Mouse (Mus musculus) brain, embryonic 14.5 days (tissue): ENCODE data around the gene Toe1. TPM values are rescaled to one million over a fixed set of nuclear protein-coding genes. Genes with fewer than 3 reads are reported as not detected.

Source experiments
- DNase-seq: peaks from one replicate; pipeline ENCODE4 v3.0.0-alpha.2; 2011; ENCODE audit warnings: low read depth
- CTCF ChIP-seq: fragments of 200-500 bp; IDR thresholded peaks from 2 replicates; pipeline ENCODE4 v1.5.1; 2012; ENCODE audit warnings: inconsistent platforms, mild to moderate bottlenecking, moderate library complexity, borderline replicate concordance; ENCODE audit not compliant: insufficient read depth, insufficient read length; ENCODE audit errors: extremely low read depth
- POLR2A ChIP-seq: fragments of 200-500 bp; IDR thresholded peaks from 2 replicates; pipeline ENCODE4 v1.6.1; 2012; ENCODE audit warnings: mild to moderate bottlenecking, inconsistent platforms, borderline replicate concordance; ENCODE audit not compliant: poor library complexity, insufficient read depth, insufficient read length, severe bottlenecking; ENCODE audit errors: extremely low read depth
- polyA plus RNA-seq: library from polyadenylated mRNA; depleted of rRNA; stranded (reverse); fragments of >200 nt; gene quantifications from 2 replicates; pipeline ENCODE4 v1.2.3, GENCODE M21; 2012; rRNA removed

The Toe1 gene
- polyA plus RNA-seq, 1 experiment = 34.3 TPM

DNA sequence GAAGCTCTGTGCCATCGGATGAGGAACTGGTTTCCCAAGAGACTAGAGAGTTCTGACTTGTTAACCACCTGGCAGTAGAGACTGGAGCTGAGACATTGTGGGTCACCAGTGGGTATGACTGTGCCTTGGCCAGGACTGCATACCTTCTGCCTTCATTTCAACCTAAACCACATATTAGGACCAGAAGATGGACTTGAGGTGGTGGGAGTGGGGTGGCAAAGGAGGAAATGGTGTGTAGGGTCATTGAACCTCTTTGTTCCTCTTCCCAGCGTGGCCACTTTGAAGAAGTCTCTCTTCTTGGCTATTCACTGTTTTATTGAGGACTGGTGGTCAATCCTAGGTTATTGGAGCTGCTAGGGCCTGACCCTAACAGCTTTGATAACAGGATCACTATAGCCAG lies 26.1 kb downstream of the Toe1 start:
- no peak for DNase-seq
- TF ChIP-seq POLR2A (no peak), CTCF (no peak)

DNA sequence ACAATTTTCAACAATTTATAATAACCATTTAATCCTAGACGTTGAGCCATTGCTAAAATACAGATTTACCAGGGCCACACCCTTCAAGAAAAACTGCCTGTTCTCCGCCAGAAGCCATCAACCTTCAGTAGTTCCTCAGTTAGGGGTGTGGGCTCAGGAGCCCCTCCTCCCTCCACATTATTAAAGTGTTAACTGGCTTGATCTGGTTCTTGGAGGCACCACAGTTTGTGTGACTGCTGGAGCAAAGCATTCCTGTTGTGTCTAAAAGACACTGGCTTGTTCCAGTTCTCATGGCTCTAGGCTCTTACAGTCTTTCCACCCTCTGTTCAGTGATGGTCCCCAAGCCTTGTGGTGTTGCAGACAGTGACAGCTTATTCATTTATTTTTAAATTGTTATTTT lies 26.9 kb downstream of the Toe1 start:
- no peak for DNase-seq
- TF ChIP-seq CTCF (no peak), POLR2A (no peak)

DNA sequence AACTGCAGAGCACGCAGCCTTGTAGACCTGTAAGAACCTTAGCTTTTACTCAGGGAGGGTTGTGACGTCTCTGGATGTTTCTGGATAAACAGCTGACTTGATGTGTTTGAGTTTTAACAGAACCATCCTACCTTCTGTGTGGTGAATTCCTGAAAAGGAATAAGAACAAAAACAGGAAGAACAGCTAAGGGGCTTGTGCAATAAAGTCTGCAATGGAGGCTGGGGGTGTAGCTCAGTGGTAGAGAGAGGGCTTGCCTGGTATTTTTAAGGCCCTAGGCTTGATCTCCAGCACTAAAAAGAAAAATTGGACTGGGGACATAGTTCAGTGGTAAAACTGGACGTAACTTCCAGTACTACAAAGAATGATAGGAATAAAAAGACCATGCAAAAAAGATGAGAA lies 30.4 kb downstream of the Toe1 start:
- TF ChIP-seq CTCF (no peak), POLR2A (no peak)
- no peak for DNase-seq

DNA sequence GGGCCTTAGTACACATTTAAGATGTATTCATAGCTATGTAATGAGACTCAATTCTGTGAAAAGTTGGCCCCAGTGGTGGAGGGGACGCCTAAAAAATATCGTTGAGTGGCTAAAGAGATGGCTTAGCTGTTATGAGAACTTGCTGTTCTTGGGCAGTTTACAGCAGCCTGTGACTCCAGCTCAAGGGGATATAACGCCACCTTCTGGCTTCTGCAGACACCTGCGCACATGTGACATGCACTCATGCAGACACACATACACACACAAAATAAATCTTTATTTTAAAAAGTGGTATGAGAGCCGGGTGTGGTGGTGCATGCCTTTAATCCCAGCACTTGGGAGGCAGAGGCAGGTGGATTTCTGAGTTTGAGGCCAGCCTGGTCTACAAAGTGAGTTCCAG lies 31.0 kb downstream of the Toe1 start:
- no peak for TF ChIP-seq POLR2A
- TF ChIP-seq CTCF = no peak
- DNase-seq = no peak

DNA sequence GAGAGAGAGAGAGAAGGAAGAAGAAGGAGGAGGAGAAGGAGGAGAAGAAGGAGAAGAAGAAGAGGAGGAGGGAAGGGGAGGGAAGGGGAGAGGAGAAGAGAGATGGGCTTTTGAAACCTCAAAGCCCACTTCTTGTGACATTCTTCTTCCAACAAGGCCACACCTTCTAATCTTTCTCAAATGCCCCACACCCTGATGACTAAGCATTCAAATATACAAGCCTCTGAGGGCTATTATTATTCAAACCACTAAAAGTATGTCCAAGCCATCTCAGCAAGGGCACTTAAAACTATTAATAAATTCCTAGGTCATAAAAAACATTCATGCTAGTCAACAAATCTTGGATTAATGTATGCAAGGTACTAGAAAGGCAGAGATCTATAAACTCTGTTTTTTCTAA lies 38.4 kb downstream of the Toe1 start:
- DNase-seq = no peak
- TF ChIP-seq CTCF = no peak
- TF ChIP-seq POLR2A = no peak

DNA sequence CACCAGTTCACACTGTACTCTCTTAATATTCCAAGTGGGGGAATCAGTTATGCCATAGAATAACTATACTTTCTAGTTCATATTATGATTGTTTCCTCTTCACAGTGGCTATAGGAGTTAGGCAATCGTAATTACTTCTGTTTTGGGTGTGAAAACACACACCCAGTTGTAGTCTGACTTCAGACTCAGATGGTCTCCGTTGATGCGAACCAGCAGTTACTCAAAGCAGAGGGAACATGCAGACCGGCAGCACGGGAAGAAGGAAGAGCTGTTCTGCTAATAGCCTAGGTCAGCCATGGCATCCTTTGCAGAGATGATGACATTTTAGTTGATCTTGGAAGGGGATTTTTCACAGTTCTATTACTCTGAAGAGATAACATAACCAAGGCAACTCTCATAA lies 38.9 kb downstream of the Toe1 start:
- TF ChIP-seq POLR2A (no peak), CTCF (no peak)
- no peak for DNase-seq

DNA sequence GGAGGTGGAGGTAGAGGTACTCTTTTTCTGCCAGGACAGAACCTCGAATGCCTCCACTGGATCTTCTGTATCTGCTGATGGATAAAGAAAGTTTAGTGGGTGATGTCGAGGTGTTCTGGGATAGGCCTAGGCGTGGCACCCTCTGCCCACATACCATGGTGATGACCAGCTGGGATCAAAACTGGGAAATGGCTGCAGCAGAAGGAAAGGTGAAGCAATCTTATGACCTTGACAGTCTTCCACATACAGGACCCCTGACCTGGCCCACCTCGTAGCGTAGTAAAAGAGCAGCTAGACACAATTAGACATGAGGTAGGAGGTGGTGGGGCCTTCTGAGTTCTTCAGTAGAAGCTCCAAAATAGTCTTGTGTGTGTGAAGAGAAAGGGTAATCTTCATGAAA lies 43.4 kb downstream of the Toe1 start:
- TF ChIP-seq POLR2A (no peak), CTCF (no peak)

DNA sequence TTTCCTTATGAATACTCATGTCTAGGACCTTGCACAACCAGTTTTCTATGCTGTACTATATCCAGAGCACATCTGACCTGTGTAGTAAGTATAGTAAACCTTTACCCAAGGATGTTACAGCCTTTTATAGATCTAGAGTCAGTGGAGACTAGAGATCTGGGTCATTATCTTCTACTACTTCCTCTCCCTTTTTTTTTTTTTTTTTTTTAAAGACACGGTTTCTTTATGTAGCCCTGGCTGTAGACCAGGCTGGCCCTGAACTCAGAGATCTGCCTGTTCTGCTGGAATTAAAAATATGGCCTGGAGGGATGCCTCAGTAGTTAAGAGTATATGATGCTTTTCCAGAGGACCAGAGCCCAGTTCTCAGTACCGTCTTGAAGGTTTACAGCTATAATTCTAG lies 45.5 kb downstream of the Toe1 start:
- TF ChIP-seq POLR2A = no peak
- TF ChIP-seq CTCF = no peak
- DNase-seq = no peak

More for the DNA sequence above, 43.4 kb downstream of the Toe1 start:
- no peak for DNase-seq

DNA sequence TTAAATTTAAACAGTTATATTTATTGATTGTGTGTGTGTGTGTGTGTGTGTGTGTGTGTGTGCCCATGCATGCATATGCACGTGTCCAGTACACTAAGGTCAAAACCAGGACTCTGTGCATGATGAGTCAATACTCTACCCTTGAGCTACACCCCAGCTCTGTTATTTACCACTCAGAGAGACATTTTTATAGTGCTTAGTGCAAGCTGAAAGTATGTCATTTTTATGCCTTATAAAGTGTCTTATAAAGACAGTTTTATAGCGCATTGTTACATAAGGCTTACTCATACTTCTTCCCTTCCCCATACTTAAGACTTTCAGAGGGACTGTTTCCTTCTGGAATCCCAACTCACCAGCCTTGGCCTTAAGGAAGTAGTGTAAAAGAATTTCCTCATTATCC lies 57.7 kb downstream of the Toe1 start:
- no peak for DNase-seq
- TF ChIP-seq POLR2A (no peak), CTCF (no peak)

Other genes with a start within 250 kb of the Toe1 start
- 34.5 and 35.9 TPM in 2 replicates for gene Gpbp1l1, start 250.0 kb downstream of the Toe1 start, polyA plus RNA-seq
- gene Ccdc17, start 211.0 kb downstream of the Toe1 start, polyA plus RNA-seq = 4.1 and 5.0 TPM in 2 replicates
- 94.4 and 113 TPM in 2 replicates for gene Nasp, start 179.7 kb downstream of the Toe1 start, polyA plus RNA-seq
- gene Akr1a1, start 156.0 kb downstream of the Toe1 start, polyA plus RNA-seq = 573 and 658 TPM in 2 replicates
- gene Prdx1, start 122.1 kb downstream of the Toe1 start, polyA plus RNA-seq = 148 and 177 TPM in 2 replicates
- 21.4 and 21.7 TPM in 2 replicates for gene Mmachc, start 99.2 kb downstream of the Toe1 start, polyA plus RNA-seq
- 30.1 and 59.0 TPM in 2 replicates for gene Ccdc163, start 99.1 kb downstream of the Toe1 start, polyA plus RNA-seq
- gene Tesk2, start 86.7 kb downstream of the Toe1 start, polyA plus RNA-seq = 3.1 and 3.9 TPM in 2 replicates
- 10.7 and 21.2 TPM in 2 replicates for gene Mutyh, start 83 bp upstream of the Toe1 start, polyA plus RNA-seq
- 0.34 and 0.64 TPM in 2 replicates for gene Hpdl, start 14.1 kb upstream of the Toe1 start, polyA plus RNA-seq
- gene Zswim5, start 69.7 kb upstream of the Toe1 start, polyA plus RNA-seq = 30.1 and 36.0 TPM in 2 replicates
- gene Urod, start 186.8 kb upstream of the Toe1 start, polyA plus RNA-seq = 58.9 and 63.2 TPM in 2 replicates
- 59.3 and 60.4 TPM in 2 replicates for gene Hectd3, start 187.7 kb upstream of the Toe1 start, polyA plus RNA-seq
- 24.6 and 25.0 TPM in 2 replicates for gene Eif2b3, start 211.8 kb upstream of the Toe1 start, polyA plus RNA-seq